Mouse (Mus musculus) layer of hippocampus, adult 9-10 months (tissue): ENCODE measurements around the gene Cnksr1.

Experiments used
- DNase-seq: peaks from one replicate; pipeline ENCODE4 v3.0.0; 2022; ENCODE audit warnings: low spot score

The Cnksr1 gene

DNA sequence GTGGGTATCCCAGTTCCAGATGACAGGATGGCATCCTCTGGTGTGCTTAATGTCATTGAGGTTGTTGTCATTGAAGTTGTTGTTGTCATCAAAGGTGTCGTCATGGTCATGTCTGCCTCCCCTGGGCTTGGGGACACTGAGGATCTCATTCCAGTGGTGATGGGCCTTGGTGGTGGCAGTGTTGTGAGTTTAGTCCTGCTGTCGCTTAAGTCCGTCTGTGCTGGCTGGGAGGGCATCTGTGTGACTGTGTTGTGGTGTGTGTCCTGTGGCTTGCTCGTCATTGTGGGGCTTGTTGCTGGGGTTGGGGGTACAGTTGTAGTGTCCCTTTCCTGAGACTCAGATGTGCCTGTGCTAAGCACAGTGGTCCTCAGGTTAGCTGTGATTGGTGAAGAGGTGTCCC is 35.3 kb downstream of the Cnksr1 start, which contains the start of gene Gm7534:
TSS of gene Gm7534 (minus strand) at position 101 of the 400 bp plus-strand sequence.
- no peak for DNase-seq

DNA sequence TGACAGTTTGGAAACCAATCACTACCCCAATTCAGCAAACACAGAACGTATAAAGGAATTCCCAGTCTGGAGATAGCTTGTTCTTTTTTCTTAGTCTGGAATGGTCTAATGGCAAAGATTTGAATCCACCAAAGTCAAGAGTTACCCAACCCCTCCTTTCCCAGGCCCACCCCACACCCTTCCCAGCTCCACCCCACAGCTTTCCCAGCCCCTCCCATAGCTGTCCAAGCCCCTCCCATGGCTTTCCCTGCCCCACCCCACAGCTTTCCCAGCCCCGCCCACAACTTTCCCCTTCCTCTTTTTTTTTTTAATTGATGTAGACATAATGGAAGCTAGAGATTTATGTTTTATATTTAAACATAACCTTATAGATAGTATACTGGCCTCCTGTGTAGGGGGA is 38.8 kb downstream of the Cnksr1 start:
- DNase-seq = no peak

DNA sequence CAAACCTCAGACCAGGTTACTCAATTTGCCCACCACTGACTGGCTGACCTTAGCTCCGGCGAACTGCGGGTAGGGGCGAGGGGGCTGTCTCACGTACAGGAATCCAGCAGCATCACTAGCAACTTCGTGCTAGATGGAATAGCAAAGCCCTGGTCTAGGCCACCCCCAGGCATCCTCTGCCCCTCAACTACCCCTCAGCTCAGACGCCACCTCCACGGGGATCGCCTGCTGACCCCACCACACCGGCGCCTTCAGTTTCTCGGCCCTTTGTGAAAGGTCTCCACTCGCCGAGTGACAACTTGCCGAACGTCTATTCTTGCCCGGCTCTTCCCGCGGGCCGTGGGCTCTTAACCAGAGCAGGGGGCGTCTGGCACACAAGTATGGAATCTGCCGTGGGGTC is 51.9 kb downstream of the Cnksr1 start:
- DNase-seq = no peak

DNA sequence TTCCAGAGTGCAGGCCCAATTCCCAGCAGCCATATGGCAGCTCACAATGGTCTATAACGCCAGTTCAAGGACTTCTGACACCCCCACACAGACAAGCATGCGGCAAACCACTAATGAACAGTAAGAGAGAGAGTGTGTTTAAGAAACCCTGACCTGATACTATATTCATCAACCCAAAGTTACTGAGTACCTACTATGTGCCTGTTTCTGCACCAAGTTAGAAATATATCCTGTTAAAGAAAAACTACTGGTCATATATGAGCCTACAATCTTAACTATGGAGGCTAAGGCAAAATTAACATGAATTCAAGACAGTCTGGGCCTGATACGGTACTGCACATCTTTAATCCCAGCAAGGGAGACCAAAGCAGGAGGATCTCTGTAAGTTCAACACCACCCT is 52.6 kb downstream of the Cnksr1 start:
- no peak for DNase-seq

DNA sequence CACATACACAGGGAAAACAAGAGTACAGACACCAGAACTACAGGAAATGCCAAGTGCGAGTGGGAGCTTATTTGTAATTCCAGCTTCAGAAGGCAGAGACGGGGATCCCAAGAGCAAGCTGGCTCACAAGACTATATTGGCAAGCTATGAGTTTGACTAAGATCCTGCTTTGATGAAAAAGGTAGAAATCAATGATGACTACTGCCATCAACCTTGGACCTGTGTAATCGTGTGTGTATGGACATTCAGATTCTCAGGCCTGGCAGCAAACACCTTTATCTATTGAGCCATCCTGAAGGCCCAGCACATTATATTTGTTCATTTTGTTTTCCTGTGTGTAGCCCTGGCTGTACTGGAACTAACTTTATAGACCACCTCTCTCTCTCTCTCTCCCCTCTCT is 54.5 kb downstream of the Cnksr1 start:
- DNase-seq = no peak

DNA sequence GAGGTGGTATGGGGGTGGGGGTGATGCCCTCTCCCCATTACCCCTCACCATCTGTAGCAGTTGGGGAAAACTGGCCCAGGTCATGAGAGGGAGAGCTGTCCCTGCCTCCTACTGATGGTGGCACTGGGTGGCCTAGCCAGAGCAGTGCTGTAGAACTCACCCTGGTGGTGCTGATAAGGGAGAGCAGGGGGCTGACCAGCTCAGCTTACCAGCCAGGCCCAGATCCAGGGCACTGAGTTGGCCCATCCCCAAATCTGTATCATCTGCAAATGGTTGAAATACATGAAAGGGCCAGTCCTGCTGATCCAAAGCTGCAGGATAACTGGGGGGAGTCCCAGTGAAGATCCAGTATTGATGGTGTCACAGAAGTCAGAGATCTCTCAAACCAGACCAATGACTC is 56.4 kb downstream of the Cnksr1 start:
- DNase-seq = no peak

DNA sequence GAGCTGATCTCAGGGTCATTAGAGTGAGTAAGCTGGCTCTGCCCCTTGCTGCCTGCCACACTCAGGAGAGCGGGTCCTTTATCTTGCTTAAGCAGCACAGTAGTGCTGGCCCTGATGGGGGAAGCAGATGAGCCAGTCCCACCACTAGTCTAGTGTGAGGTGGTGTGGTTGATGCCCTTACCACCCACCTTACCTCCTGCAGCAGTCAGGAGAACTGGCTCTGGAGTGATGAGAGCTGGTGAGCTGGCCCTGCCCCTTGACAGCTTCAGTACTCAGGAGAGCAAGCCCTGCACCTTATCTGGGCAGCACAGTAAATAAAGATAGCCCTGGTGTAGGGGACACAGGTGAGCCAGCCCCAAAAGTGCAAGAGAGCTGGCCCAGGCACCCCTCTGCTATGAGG is 57.1 kb downstream of the Cnksr1 start:
- no peak for DNase-seq
